Mouse (Mus musculus) embryonic facial prominence, embryonic 12.5 days (tissue): ENCODE data around the gene Pdk2. TPM values are rescaled to one million over a fixed set of nuclear protein-coding genes. Genes with fewer than 3 reads are reported as not detected.

ENCODE experiments used
- ATAC-seq: fragments of 200-750 bp; cut with Nextera tagmentation; 2 replicates; pipeline ENCODE4 v1.8.0; 2017; ENCODE audit not compliant: insufficient number of reproducible peaks, insufficient read depth, low FRiP score, low TSS enrichment
- H3K27ac ChIP-seq: fragments of 300-500 bp; sonication (generic); 2 replicates; pipeline ENCODE4 v1.5.1; 2016; ENCODE audit warnings: mild to moderate bottlenecking
- H3K27me3 ChIP-seq: fragments of 300-500 bp; sonication (generic); 2 replicates; pipeline ENCODE4 v1.6.1; 2016; ENCODE audit warnings: mild to moderate bottlenecking, moderate library complexity
- H3K36me3 ChIP-seq: fragments of 300-500 bp; sonication (generic); 2 replicates; pipeline ENCODE4 v1.6.1; 2016; ENCODE audit warnings: mild to moderate bottlenecking
- H3K4me1 ChIP-seq: fragments of 300-500 bp; sonication (generic); 2 replicates; pipeline ENCODE4 v1.6.1; 2016
- H3K4me2 ChIP-seq: fragments of 300-500 bp; sonication (generic); replicated peaks from 2 replicates; pipeline ENCODE4 v1.6.1; 2016; ENCODE audit warnings: mild to moderate bottlenecking, moderate library complexity
- H3K4me3 ChIP-seq: fragments of 300-500 bp; sonication (generic); 2 replicates; pipeline ENCODE4 v1.5.1; 2016; ENCODE audit warnings: mild to moderate bottlenecking
- H3K9ac ChIP-seq: fragments of 300-500 bp; sonication (generic); 2 replicates; pipeline ENCODE4 v1.6.1; 2016; ENCODE audit warnings: mild to moderate bottlenecking, moderate library complexity
- H3K9me3 ChIP-seq: fragments of 300-500 bp; sonication (generic); 2 replicates; pipeline ENCODE4 v1.6.1; 2016; ENCODE audit warnings: mild to moderate bottlenecking, moderate library complexity
- WGBS: fragments of 180-500 bp; shearing (Covaris S2); methylation state at CpG from one replicate; pipeline ENCODE4 v1.1.7; 2016; 5-methylcytosine and 5-hydroxymethylcytosine counted together
- polyA plus RNA-seq: library from polyadenylated mRNA; unstranded; fragments of >200 nt; fragmentation: Nextera tagmentation; extraction: Ambion mirVana; gene quantifications from 2 replicates; pipeline ENCODE4 v1.2.1, GENCODE M21; 2016

Gene Pdk2
- polyA plus RNA-seq, 1 experiment from 2014 or later, result 30.4 TPM

GRCm38 (mm10) chr11:94990749-94991577, 50.2 kb downstream of the Pdk2 start, which contains the start of gene Ppp1r9b:
Gene Ppp1r9b, plus strand, starts transcription at chr11:94991035.
- Histone ChIP-seq H3K4me2 (peak within 1 kb of the TSS; percentile 98), H3K27me3 (no peaks in the 10 kb centered on the region), H3K9me3 (no peaks in the 10 kb centered on the region), H3K4me1 (peaks cover 68% of the 10 kb centered on the region), H3K9ac (peak within 1 kb of the TSS; percentile 93), H3K36me3 (no peaks in the 10 kb centered on the region), H3K27ac (peak within 1 kb of the TSS; percentile 92), H3K4me3 (peak within 1 kb of the TSS; percentile 82)
- ATAC-seq, result peak; percentile 74
- under 1% methylated on average over 67 of the region's 69 CpGs for WGBS

DNA sequence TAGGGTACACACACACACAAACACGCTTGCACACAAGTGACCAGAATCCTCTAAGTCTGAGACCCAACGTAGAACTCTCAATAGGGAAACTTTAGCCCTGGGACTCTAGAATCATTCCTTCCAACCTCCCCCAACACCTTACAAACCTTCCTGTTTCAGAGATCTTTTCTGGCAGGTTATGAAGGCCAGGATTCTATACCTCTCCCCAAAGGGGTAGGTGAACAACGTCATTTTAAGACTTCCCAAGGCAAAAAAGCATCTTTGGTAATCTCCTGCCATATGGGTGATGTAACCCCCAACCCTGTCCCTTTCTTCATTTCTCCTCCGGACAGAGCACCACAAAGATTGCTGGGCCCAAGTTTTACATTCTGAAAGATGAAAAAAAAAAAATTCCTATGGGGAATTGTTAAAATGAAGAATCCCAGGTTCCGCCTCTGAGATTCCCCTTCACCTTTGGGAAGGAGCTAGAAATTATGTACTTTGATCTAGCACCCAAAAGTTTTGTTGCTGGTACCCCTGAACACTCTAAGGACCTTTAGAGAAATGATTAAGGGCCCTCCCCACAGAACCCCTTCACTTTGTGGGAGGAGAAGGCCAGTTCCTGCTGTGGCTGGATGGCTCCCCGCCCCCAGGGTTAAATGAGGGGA, 50.9 kb downstream of the Pdk2 start:
- H3K9ac ChIP-seq, result peak overlapping the region; percentile 93; the same call in 1 of the 2 replicates
- 43% methylated on average over 6 of the region's 6 CpGs for WGBS
- H3K4me2 ChIP-seq, result peak overlapping the region; percentile 98
- no peaks in the 10 kb centered on the region for H3K9me3 ChIP-seq
- peak overlapping the region; percentile 82 for H3K4me3 ChIP-seq
- peaks cover 63% of the 10 kb centered on the region for H3K4me1 ChIP-seq
- no peaks in the 10 kb centered on the region for H3K36me3 ChIP-seq
- no peaks in the 10 kb centered on the region for H3K27me3 ChIP-seq
- H3K27ac ChIP-seq, result peak overlapping the region; percentile 92
- ATAC-seq, result no peak

DNA sequence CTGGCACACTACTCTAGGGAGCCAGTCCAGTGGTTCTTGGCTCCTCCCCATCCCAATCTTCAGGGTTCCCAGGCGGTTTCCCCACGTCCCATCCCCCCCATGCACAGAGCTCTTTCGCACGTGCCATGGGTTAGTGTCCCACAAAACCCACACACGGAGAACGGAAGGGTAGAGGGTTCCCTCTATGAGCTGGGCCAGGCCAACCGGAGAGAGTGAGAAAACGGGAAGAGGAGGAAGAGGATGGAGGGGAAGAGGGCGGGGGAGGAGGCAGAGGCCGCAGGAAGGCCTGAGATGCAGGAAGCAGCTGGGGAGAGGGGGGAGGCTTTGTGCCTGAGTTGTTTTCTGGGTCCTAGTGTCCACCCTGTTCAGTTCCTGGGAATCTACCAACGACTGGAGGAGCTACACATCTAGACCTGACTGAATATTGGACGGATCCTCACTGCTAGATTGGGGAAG, 51.6 kb downstream of the Pdk2 start:
- WGBS, result 0% methylated on average over 12 of the region's 12 CpGs

GRCm38 (mm10) chr11:94988780-94989561, 52.2 kb downstream of the Pdk2 start:
- WGBS, result 15% methylated on average over 10 of the region's 10 CpGs
- Histone ChIP-seq H3K9me3 (no peaks in the 10 kb centered on the region), H3K27ac (peak overlapping the region; percentile 92), H3K4me1 (peaks cover 53% of the 10 kb centered on the region), H3K4me3 (peak overlapping the region; percentile 82), H3K4me2 (peak overlapping the region; percentile 98), H3K9ac (peak overlapping the region; percentile 46), H3K27me3 (no peaks in the 10 kb centered on the region), H3K36me3 (no peaks in the 10 kb centered on the region)
- ATAC-seq, result no peak

More for the DNA sequence above, 51.6 kb downstream of the Pdk2 start:
- Histone ChIP-seq H3K9me3 (no peaks in the 10 kb centered on the region), H3K4me2 (peak overlapping the region; percentile 98), H3K27ac (peak overlapping the region; percentile 92), H3K4me3 (peak overlapping the region; percentile 82), H3K9ac (peak overlapping the region; percentile 46), H3K36me3 (no peaks in the 10 kb centered on the region), H3K27me3 (no peaks in the 10 kb centered on the region), H3K4me1 (peaks cover 59% of the 10 kb centered on the region)
- ATAC-seq, result peak; percentile 60

GRCm38 (mm10) chr11:94987851-94988250, 53.3 kb downstream of the Pdk2 start:
- Histone ChIP-seq H3K36me3 (no peaks in the 10 kb centered on the region), H3K4me3 (no peak overlapping the region), H3K4me2 (no peak overlapping the region), H3K27me3 (no peaks in the 10 kb centered on the region), H3K9ac (no peak overlapping the region), H3K4me1 (peaks cover 42% of the 10 kb centered on the region), H3K27ac (no peak overlapping the region), H3K9me3 (no peaks in the 10 kb centered on the region)
- ATAC-seq, result no peak
- 71% methylated on average over 8 of the region's 8 CpGs for WGBS

GRCm38 (mm10) chr11:94987341-94987740, 53.8 kb downstream of the Pdk2 start:
- Histone ChIP-seq H3K36me3 (no peaks in the 10 kb centered on the region), H3K4me1 (peaks cover 37% of the 10 kb centered on the region), H3K4me2 (no peak overlapping the region), H3K27me3 (no peaks in the 10 kb centered on the region), H3K4me3 (no peak overlapping the region), H3K9ac (no peak overlapping the region), H3K27ac (peak overlapping the region; percentile 24; the same call in 1 of the 2 replicates), H3K9me3 (no peaks in the 10 kb centered on the region)
- no peak for ATAC-seq
- 43% methylated on average over 6 of the region's 6 CpGs for WGBS

GRCm38 (mm10) chr11:94986435-94986834, 54.7 kb downstream of the Pdk2 start:
- no peaks in the 10 kb centered on the region for H3K27me3 ChIP-seq
- 47% methylated on average over 2 of the region's 2 CpGs for WGBS
- no peak overlapping the region for H3K4me2 ChIP-seq
- H3K9me3 ChIP-seq, result no peaks in the 10 kb centered on the region
- H3K4me1 ChIP-seq, result peaks cover 34% of the 10 kb centered on the region
- H3K36me3 ChIP-seq, result no peaks in the 10 kb centered on the region
- H3K4me3 ChIP-seq, result no peak overlapping the region
- no peak overlapping the region for H3K27ac ChIP-seq
- H3K9ac ChIP-seq, result no peak overlapping the region
- no peak for ATAC-seq

GRCm38 (mm10) chr11:94985822-94986221, 55.3 kb downstream of the Pdk2 start:
- no peak overlapping the region for H3K9ac ChIP-seq
- no peaks in the 10 kb centered on the region for H3K27me3 ChIP-seq
- no peak overlapping the region for H3K4me3 ChIP-seq
- H3K9me3 ChIP-seq, result no peaks in the 10 kb centered on the region
- H3K36me3 ChIP-seq, result no peaks in the 10 kb centered on the region
- peaks cover 34% of the 10 kb centered on the region for H3K4me1 ChIP-seq
- WGBS, result 73% methylated on average over 5 of the region's 5 CpGs
- no peak overlapping the region for H3K4me2 ChIP-seq
- no peak for ATAC-seq
- H3K27ac ChIP-seq, result no peak overlapping the region

- no peaks in the 10 kb centered on the region for H3K9me3 ChIP-seq
- H3K4me2 ChIP-seq, result no peak overlapping the region
- H3K27ac ChIP-seq, result peak overlapping the region; percentile 50; the same call in 1 of the 2 replicates
- WGBS, result 43% methylated on average over 1 of the region's 1 CpGs
- H3K27me3 ChIP-seq, result no peaks in the 10 kb centered on the region
- H3K4me1 ChIP-seq, result peaks cover 29% of the 10 kb centered on the region
- ATAC-seq, result no peak
- H3K9ac ChIP-seq, result no peak overlapping the region
- H3K36me3 ChIP-seq, result no peaks in the 10 kb centered on the region
- H3K4me3 ChIP-seq, result no peak overlapping the region
These were observed 56.0 kb downstream of the Pdk2 start for GRCm38 (mm10) chr11:94985140-94985539.

GRCm38 (mm10) chr11:94979462-94980179, 61.5 kb downstream of the Pdk2 start:
- Histone ChIP-seq H3K4me1 (peaks cover 4% of the 10 kb centered on the region; the same call in 1 of the 2 replicates), H3K4me2 (peak overlapping the region; percentile 48), H3K27me3 (no peaks in the 10 kb centered on the region), H3K9me3 (no peaks in the 10 kb centered on the region), H3K36me3 (no peaks in the 10 kb centered on the region), H3K4me3 (peak overlapping the region; percentile 28; the same call in 1 of the 2 replicates), H3K9ac (0 out of 2 replicates have a peak overlapping the region, but pooled peaks have one; percentile 20), H3K27ac (no peak overlapping the region)
- no peak for ATAC-seq
- WGBS, result 77% methylated on average over 11 of the region's 11 CpGs
